Mouse (Mus musculus) bone marrow, adult 2 months (tissue): Measurements from ENCODE around the gene Barx2. TPM values are rescaled to one million over a fixed set of nuclear protein-coding genes. Genes with fewer than 3 reads are reported as not detected.

Source experiments
- H3K27ac ChIP-seq: fragments of 200-500 bp; 2 replicates; pipeline ENCODE4 v1.5.1; 2012; ENCODE audit warnings: low read depth, mild to moderate bottlenecking, control low read depth, inconsistent platforms, low read length; ENCODE audit not compliant: control insufficient read depth, poor library complexity, insufficient read depth
- H3K4me1 ChIP-seq: fragments of 200-500 bp; 2 replicates; pipeline ENCODE4 v1.6.1; 2011; ENCODE audit warnings: low read length; ENCODE audit not compliant: control insufficient read depth, insufficient read depth
- H3K4me3 ChIP-seq: fragments of 200-500 bp; replicated peaks from 2 replicates; pipeline ENCODE3; 2011; ENCODE audit warnings: mild to moderate bottlenecking, low read depth, low read length, control low read depth; ENCODE audit not compliant: control insufficient read depth
- CTCF ChIP-seq: fragments of 200-500 bp; IDR thresholded peaks from 2 replicates; pipeline ENCODE4 v1.5.1; 2011; ENCODE audit warnings: low read length, control low read depth; ENCODE audit not compliant: control insufficient read depth, insufficient read depth
- POLR2A ChIP-seq: fragments of 200-500 bp; IDR thresholded peaks from 2 replicates; pipeline ENCODE4 v1.6.1; 2011; ENCODE audit warnings: low read depth, mild to moderate bottlenecking, control low read depth, low read length, borderline replicate concordance; ENCODE audit not compliant: control insufficient read depth
- WGBS: fragments of 180-500 bp; shearing (Covaris S2); methylation state at CpG from one replicate; pipeline ENCODE4 v1.1.7; 2018; 5-methylcytosine and 5-hydroxymethylcytosine counted together
- polyA plus RNA-seq: library from polyadenylated mRNA; stranded (reverse); fragments of >200 nt; gene quantifications from 2 replicates; pipeline ENCODE4 v1.2.4, GENCODE M21; 2011; ENCODE audit warnings: low replicate concordance; ENCODE audit not compliant: missing spikeins, insufficient read depth, insufficient read length

Barx2 gene
- polyA plus RNA-seq, 1 experiment = 0.77 TPM

DNA sequence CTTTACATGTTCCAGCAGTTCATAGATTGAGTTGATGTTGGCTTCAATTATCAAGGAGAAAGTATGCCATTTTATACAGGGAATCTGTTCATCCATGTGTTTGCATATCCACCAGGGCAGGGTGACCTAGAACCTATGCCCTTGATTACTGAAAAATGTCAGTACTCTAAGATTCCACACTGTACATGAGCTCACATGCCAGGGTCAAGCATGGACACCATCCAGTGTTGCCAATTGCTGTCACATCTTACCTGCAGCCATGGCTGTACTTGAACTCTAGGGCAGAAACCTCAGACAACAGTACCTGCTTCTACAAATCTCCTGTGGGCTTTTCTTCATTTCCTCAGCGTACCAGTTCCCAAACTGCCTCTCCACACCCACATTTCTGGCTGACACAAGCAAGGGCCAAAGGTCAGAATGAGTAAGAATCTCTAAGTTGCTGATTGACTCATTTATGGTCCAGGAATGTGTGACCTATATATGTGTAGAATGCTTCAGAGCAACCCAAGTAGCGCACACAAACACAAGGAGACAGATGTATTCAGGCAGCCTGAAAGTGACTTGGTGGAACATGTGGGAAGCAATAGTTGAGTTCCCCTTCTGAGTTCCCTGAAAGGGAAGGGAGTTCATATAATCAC, 44.3 kb downstream of the Barx2 start:
- no peak overlapping the region for H3K27ac ChIP-seq
- TF ChIP-seq POLR2A = no peak
- no peaks in the 10 kb centered on the region for H3K4me1 ChIP-seq
- 79% methylated on average over 2 of the region's 2 CpGs for WGBS
- no peak overlapping the region for H3K4me3 ChIP-seq

- H3K27ac ChIP-seq = no peak overlapping the region
- H3K4me3 ChIP-seq = no peak overlapping the region
- WGBS = 87% methylated on average over 6 of the region's 6 CpGs
- TF ChIP-seq CTCF = no peak
- TF ChIP-seq POLR2A = no peak
- no peaks in the 10 kb centered on the region for H3K4me1 ChIP-seq
Measured at GRCm38 (mm10) chr9:31863830-31864229, 49.4 kb downstream of the Barx2 start.

- H3K4me3 ChIP-seq = no peak overlapping the region
Measured at GRCm38 (mm10) chr9:31859446-31859845, 53.8 kb downstream of the Barx2 start.

DNA sequence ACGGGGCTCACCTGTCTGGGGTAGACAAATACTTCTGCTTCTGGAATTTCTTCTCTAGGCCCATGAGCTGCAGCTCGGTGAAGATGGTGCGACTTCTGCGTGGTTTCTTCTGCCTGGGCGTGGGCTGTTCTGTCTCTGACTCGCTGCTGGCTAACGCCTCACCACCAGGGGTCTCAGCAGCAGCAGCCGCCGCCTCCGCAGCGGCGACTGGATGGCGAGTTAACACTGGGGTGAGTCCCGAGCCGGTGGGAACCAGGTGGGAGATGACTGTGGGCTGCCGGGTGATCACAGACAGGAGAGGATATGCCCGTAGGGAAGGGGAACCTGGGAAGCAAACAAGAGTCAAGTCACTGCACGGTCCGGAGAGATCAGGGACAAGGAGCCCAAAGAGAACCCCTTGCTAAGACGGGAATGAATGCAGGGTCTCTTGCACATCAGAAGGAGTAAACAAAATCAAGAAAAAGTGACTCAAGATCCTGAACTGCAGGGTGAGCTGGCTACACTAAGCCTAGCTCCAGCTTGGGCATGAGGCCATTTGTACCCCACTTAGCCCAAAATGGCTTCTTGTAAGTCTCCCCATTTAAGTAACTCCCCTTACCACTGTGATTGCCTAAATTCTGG, 54.4 kb downstream of the Barx2 start:
- no peaks in the 10 kb centered on the region for H3K4me1 ChIP-seq
- 12% methylated on average over 20 of the region's 20 CpGs for WGBS
- no peak for TF ChIP-seq CTCF
- no peak for TF ChIP-seq POLR2A
- no peak overlapping the region for H3K4me3 ChIP-seq
- H3K27ac ChIP-seq = no peak overlapping the region

More at GRCm38 (mm10) chr9:31859446-31859845, 53.8 kb downstream of the Barx2 start:
- no peak for TF ChIP-seq POLR2A
- no peak for TF ChIP-seq CTCF
- Histone ChIP-seq H3K4me1 (no peaks in the 10 kb centered on the region), H3K27ac (no peak overlapping the region)
- 55% methylated on average over 5 of the region's 5 CpGs for WGBS

DNA sequence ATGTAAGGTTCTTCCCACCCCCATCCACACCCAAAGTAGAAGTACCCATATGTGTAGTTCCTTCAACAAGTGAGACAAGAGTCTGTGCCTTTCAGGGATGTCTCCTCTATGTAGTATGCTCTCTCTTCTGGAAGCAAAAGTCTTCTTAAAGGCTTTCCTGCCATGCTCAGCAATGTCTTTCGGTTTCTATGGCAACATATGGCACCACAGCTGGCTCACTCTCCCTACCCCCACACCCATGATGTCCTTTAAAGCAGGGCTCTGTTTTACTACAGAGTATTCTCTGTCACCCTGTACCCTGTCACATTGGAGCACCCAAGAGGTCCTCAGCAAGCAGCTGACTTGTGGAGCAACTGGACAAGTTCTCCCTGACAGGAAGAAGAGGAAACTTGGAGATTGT, 55.8 kb downstream of the Barx2 start:
- 50% methylated on average over 1 of the region's 1 CpGs for WGBS

DNA sequence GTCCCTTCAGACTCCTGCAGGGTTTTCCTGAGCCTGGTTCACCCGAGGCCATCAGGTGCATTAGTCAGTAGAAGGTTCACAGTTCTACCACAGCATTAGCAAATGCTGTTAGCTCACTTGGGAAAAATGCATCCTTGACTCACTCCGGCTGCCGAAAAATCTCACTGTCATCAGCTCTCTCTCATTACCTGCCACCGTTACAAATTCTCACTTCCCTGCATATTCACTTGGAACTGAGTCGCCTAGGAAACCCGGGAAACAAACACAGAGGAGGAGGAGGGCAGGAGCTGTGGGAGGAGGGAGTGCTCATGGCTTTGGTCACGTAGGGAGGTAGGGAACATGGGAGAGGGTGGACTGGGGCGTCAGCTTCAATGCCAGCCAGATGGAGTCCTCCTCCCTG, 56.8 kb downstream of the Barx2 start:
- TF ChIP-seq POLR2A (no peak), CTCF (no peak)
- WGBS = 51% methylated on average over 8 of the region's 8 CpGs
- no peak overlapping the region for H3K27ac ChIP-seq
- no peaks in the 10 kb centered on the region for H3K4me1 ChIP-seq
- H3K4me3 ChIP-seq = no peak overlapping the region

More for the DNA sequence above, 55.8 kb downstream of the Barx2 start:
- TF ChIP-seq POLR2A (no peak), CTCF (no peak)
- no peak overlapping the region for H3K27ac ChIP-seq
- no peak overlapping the region for H3K4me3 ChIP-seq
- H3K4me1 ChIP-seq = no peaks in the 10 kb centered on the region

- TF ChIP-seq POLR2A (no peak), CTCF (no peak)
- 80% methylated on average over 6 of the region's 6 CpGs for WGBS
Measured at GRCm38 (mm10) chr9:31855668-31856067, 57.6 kb downstream of the Barx2 start.

GRCm38 (mm10) chr9:31851710-31852109, 61.6 kb downstream of the Barx2 start:
- Histone ChIP-seq H3K4me3 (no peak overlapping the region), H3K4me1 (no peaks in the 10 kb centered on the region), H3K27ac (no peak overlapping the region)
- no peak for TF ChIP-seq POLR2A
- WGBS = 60% methylated on average over 8 of the region's 8 CpGs

More at GRCm38 (mm10) chr9:31855668-31856067, 57.6 kb downstream of the Barx2 start:
- H3K4me1 ChIP-seq = no peaks in the 10 kb centered on the region
- no peak overlapping the region for H3K27ac ChIP-seq
- no peak overlapping the region for H3K4me3 ChIP-seq

- Histone ChIP-seq H3K27ac (no peak overlapping the region), H3K4me3 (no peak overlapping the region), H3K4me1 (no peaks in the 10 kb centered on the region)
- WGBS = 79% methylated on average over 4 of the region's 4 CpGs
- no peak for TF ChIP-seq CTCF
Measured at GRCm38 (mm10) chr9:31850706-31851105, 62.6 kb downstream of the Barx2 start.

- no peak for TF ChIP-seq CTCF
- no peak for TF ChIP-seq POLR2A
- Histone ChIP-seq H3K27ac (no peak overlapping the region), H3K4me1 (no peaks in the 10 kb centered on the region), H3K4me3 (no peak overlapping the region)
- WGBS = 82% methylated on average over 7 of the region's 7 CpGs
Measured at GRCm38 (mm10) chr9:31849387-31849786, 63.9 kb downstream of the Barx2 start.
